Mouse (Mus musculus) kidney, embryonic 16.5 days (tissue): Measurements from ENCODE around the gene Tnni3k. TPM values are rescaled to one million over a fixed set of nuclear protein-coding genes. Genes with fewer than 3 reads are reported as not detected.

Source experiments
- ATAC-seq: fragments of 200-750 bp; cut with Nextera tagmentation; 2 replicates; pipeline ENCODE4 v1.8.0; 2017; ENCODE audit warnings: moderate TSS enrichment; ENCODE audit not compliant: low FRiP score, low TSS enrichment
- H3K27ac ChIP-seq: fragments of 300-500 bp; sonication (generic); 2 replicates; pipeline ENCODE4 v1.5.1; 2014; ENCODE audit warnings: low read length
- H3K27me3 ChIP-seq: fragments of 300-500 bp; sonication (generic); 2 replicates; pipeline ENCODE4 v1.6.1; 2014; ENCODE audit warnings: low read length, control low read depth, mixed read lengths; ENCODE audit not compliant: insufficient read depth
- H3K36me3 ChIP-seq: fragments of 300-500 bp; sonication (generic); 2 replicates; pipeline ENCODE4 v1.6.1; 2014; ENCODE audit warnings: low read length, control low read depth, mixed read lengths; ENCODE audit not compliant: insufficient read depth
- H3K4me1 ChIP-seq: fragments of 300-500 bp; sonication (generic); 2 replicates; pipeline ENCODE4 v1.6.1; 2014; ENCODE audit warnings: low read length, control low read depth, mixed read lengths; ENCODE audit not compliant: insufficient read depth
- H3K4me2 ChIP-seq: fragments of 300-500 bp; sonication (generic); replicated peaks from 2 replicates; pipeline ENCODE4 v1.6.1; 2014; ENCODE audit warnings: low read depth, low read length
- H3K4me3 ChIP-seq: fragments of 300-500 bp; sonication (generic); 2 replicates; pipeline ENCODE4 v1.5.1; 2014; ENCODE audit warnings: mild to moderate bottlenecking, low read length
- H3K9ac ChIP-seq: fragments of 300-500 bp; sonication (generic); replicated peaks from 2 replicates; pipeline ENCODE4 v1.6.1; 2014; ENCODE audit warnings: low read length
- H3K9me3 ChIP-seq: fragments of 300-500 bp; sonication (generic); 2 replicates; pipeline ENCODE4 v1.6.1; 2016; ENCODE audit warnings: low read length, control low read depth
- WGBS: fragments of 180-500 bp; shearing (Covaris S2); extraction: QIAGEN DNeasy Blood & Tissue Kit; methylation state at CpG from one replicate; pipeline ENCODE4 v1.1.7; 2014; 5-methylcytosine and 5-hydroxymethylcytosine counted together
- polyA plus RNA-seq: library from polyadenylated mRNA; unstranded; fragments of >200 nt; fragmentation: Nextera tagmentation; extraction: Ambion mirVana; gene quantifications from 2 replicates; pipeline ENCODE4 v1.2.1, GENCODE M21; 2015

Gene Tnni3k
- not detected in 2 replicates for polyA plus RNA-seq

- H3K4me1 ChIP-seq = no peaks in the 10 kb centered on the region
- no peak within 1 kb of the TSS for H3K4me3 ChIP-seq
- H3K36me3 ChIP-seq = no peaks in the 10 kb centered on the region
- 74% methylated on average over 6 of the region's 6 CpGs for WGBS
- no peak within 1 kb of the TSS for H3K9ac ChIP-seq
- H3K27ac ChIP-seq = no peak within 1 kb of the TSS
- no peaks in the 10 kb centered on the region for H3K27me3 ChIP-seq
- ATAC-seq = no peak
- H3K4me2 ChIP-seq = no peak within 1 kb of the TSS
- no peaks in the 10 kb centered on the region for H3K9me3 ChIP-seq
Observed at GRCm38 (mm10) chr3:155055231-155055916, at the start of gene Tnni3k. Gene Tnni3k, minus strand, starts transcription at chr3:155055407.

GRCm38 (mm10) chr3:155099266-155099665 is 44.1 kb upstream of the Tnni3k start:
- no peak overlapping the region for H3K4me2 ChIP-seq
- no peaks in the 10 kb centered on the region for H3K36me3 ChIP-seq
- H3K27me3 ChIP-seq = no peaks in the 10 kb centered on the region
- ATAC-seq = no peak
- no peak overlapping the region for H3K9ac ChIP-seq
- WGBS = 80% methylated on average over 1 of the region's 1 CpGs
- H3K4me1 ChIP-seq = no peaks in the 10 kb centered on the region
- H3K9me3 ChIP-seq = no peaks in the 10 kb centered on the region
- H3K27ac ChIP-seq = no peak overlapping the region
- H3K4me3 ChIP-seq = no peak overlapping the region

- peak within 1 kb of the TSS; percentile 88 for H3K9ac ChIP-seq
- peak; percentile 100 for ATAC-seq
- WGBS = 1% methylated on average over 44 of the region's 47 CpGs
- peak within 1 kb of the TSS; percentile 77 for H3K4me3 ChIP-seq
- no peaks in the 10 kb centered on the region for H3K27me3 ChIP-seq
- peak within 1 kb of the TSS; percentile 77 for H3K4me2 ChIP-seq
- H3K36me3 ChIP-seq = no peaks in the 10 kb centered on the region
- peaks cover 3% of the 10 kb centered on the region; the same call in 1 of the 2 replicates for H3K4me1 ChIP-seq
- no peaks in the 10 kb centered on the region for H3K9me3 ChIP-seq
- peak within 1 kb of the TSS; percentile 84 for H3K27ac ChIP-seq
Observed at GRCm38 (mm10) chr3:155093116-155093956, 38.1 kb upstream of the Tnni3k start, which contains the start of the genes Fpgt and Lrriq3. Gene Fpgt, minus strand, starts transcription at chr3:155093403. Gene Lrriq3, plus strand, starts transcription at chr3:155093434.

GRCm38 (mm10) chr3:155092081-155092480 is 36.9 kb upstream of the Tnni3k start:
- no peak for ATAC-seq
- peaks cover 9% of the 10 kb centered on the region for H3K36me3 ChIP-seq
- no peak overlapping the region for H3K9ac ChIP-seq
- no peak overlapping the region for H3K27ac ChIP-seq
- H3K9me3 ChIP-seq = no peaks in the 10 kb centered on the region
- H3K4me3 ChIP-seq = peak overlapping the region; percentile 77; the same call in 1 of the 2 replicates
- H3K4me2 ChIP-seq = peak overlapping the region; percentile 77
- H3K4me1 ChIP-seq = peaks cover 3% of the 10 kb centered on the region; the same call in 1 of the 2 replicates
- no peaks in the 10 kb centered on the region for H3K27me3 ChIP-seq
- 92% methylated on average over 6 of the region's 6 CpGs for WGBS

- H3K9me3 ChIP-seq = no peaks in the 10 kb centered on the region
- H3K27ac ChIP-seq = no peak overlapping the region
- H3K36me3 ChIP-seq = no peaks in the 10 kb centered on the region
- H3K4me2 ChIP-seq = no peak overlapping the region
- ATAC-seq = no peak
- no peaks in the 10 kb centered on the region for H3K4me1 ChIP-seq
- no peaks in the 10 kb centered on the region for H3K27me3 ChIP-seq
- no peak overlapping the region for H3K9ac ChIP-seq
- H3K4me3 ChIP-seq = no peak overlapping the region
- 75% methylated on average over 4 of the region's 4 CpGs for whole genome bisulfite sequencing
Observed at GRCm38 (mm10) chr3:155077908-155078307, 22.7 kb upstream of the Tnni3k start.

GRCm38 (mm10) chr3:155059449-155059822 is 4.2 kb upstream of the Tnni3k start:
- no peaks in the 10 kb centered on the region for H3K9me3 ChIP-seq
- H3K27ac ChIP-seq = no peak overlapping the region
- no peak overlapping the region for H3K9ac ChIP-seq
- no peaks in the 10 kb centered on the region for H3K27me3 ChIP-seq
- H3K4me1 ChIP-seq = no peaks in the 10 kb centered on the region
- no peak overlapping the region for H3K4me3 ChIP-seq
- ATAC-seq = no peak
- no peak overlapping the region for H3K4me2 ChIP-seq
- H3K36me3 ChIP-seq = no peaks in the 10 kb centered on the region

GRCm38 (mm10) chr3:155058800-155059448 is 3.7 kb upstream of the Tnni3k start:
- no peak for ATAC-seq
- no peak overlapping the region for H3K9ac ChIP-seq
- no peaks in the 10 kb centered on the region for H3K36me3 ChIP-seq
- no peak overlapping the region for H3K4me3 ChIP-seq
- H3K27ac ChIP-seq = no peak overlapping the region
- H3K4me1 ChIP-seq = no peaks in the 10 kb centered on the region
- no peaks in the 10 kb centered on the region for H3K9me3 ChIP-seq
- H3K27me3 ChIP-seq = no peaks in the 10 kb centered on the region
- H3K4me2 ChIP-seq = no peak overlapping the region
- WGBS = 78% methylated on average over 6 of the region's 6 CpGs

- Histone ChIP-seq H3K27ac (no peak overlapping the region), H3K9ac (no peak overlapping the region), H3K4me2 (no peak overlapping the region), H3K9me3 (no peaks in the 10 kb centered on the region), H3K4me3 (no peak overlapping the region), H3K36me3 (no peaks in the 10 kb centered on the region), H3K27me3 (no peaks in the 10 kb centered on the region), H3K4me1 (no peaks in the 10 kb centered on the region)
- ATAC-seq = no peak
Observed at GRCm38 (mm10) chr3:155057566-155057965, 2.4 kb upstream of the Tnni3k start.

- H3K4me1 ChIP-seq = no peaks in the 10 kb centered on the region
- H3K9ac ChIP-seq = no peak overlapping the region
Observed at GRCm38 (mm10) chr3:155056606-155057005, 1.4 kb upstream of the Tnni3k start.

More at GRCm38 (mm10) chr3:155056606-155057005, 1.4 kb upstream of the Tnni3k start:
- no peaks in the 10 kb centered on the region for H3K36me3 ChIP-seq
- H3K9me3 ChIP-seq = no peaks in the 10 kb centered on the region
- no peaks in the 10 kb centered on the region for H3K27me3 ChIP-seq
- ATAC-seq = no peak
- H3K27ac ChIP-seq = no peak overlapping the region
- no peak overlapping the region for H3K4me2 ChIP-seq
- H3K4me3 ChIP-seq = no peak overlapping the region
